Mouse (Mus musculus) heart, postnatal 0 days (tissue): ENCODE data around the gene Olfr1305. TPM values are rescaled to one million over a fixed set of nuclear protein-coding genes. Genes with fewer than 3 reads are reported as not detected.

ENCODE experiments used
- ATAC-seq: fragments of 200-750 bp; cut with Nextera tagmentation; 2 replicates; pipeline ENCODE4 v1.8.0; 2017; ENCODE audit warnings: low read depth, moderate number of reproducible peaks, moderate library complexity; ENCODE audit not compliant: insufficient read depth
- DNase-seq: peaks from one replicate; pipeline ENCODE4 v3.0.0-alpha.2; 2016; ENCODE audit warnings: low spot score
- H3K27ac ChIP-seq: fragments of 300-500 bp; sonication (generic); 2 replicates; pipeline ENCODE4 v1.5.1; 2014; ENCODE audit warnings: low read depth, mild to moderate bottlenecking
- H3K27me3 ChIP-seq: fragments of 300-500 bp; sonication (generic); 2 replicates; pipeline ENCODE4 v1.6.1; 2014; ENCODE audit warnings: low read length, mixed read lengths; ENCODE audit not compliant: control insufficient read depth, insufficient read depth
- H3K36me3 ChIP-seq: fragments of 300-500 bp; sonication (generic); replicated peaks from 2 replicates; pipeline ENCODE4 v1.6.1; 2014; ENCODE audit warnings: low read length, mixed read lengths; ENCODE audit not compliant: control insufficient read depth, insufficient read depth
- H3K4me1 ChIP-seq: fragments of 300-500 bp; sonication (generic); 2 replicates; pipeline ENCODE4 v1.6.1; 2014; ENCODE audit warnings: antibody characterized with exemption; ENCODE audit not compliant: control insufficient read depth, insufficient read depth
- H3K4me2 ChIP-seq: fragments of 300-500 bp; sonication (generic); 2 replicates; pipeline ENCODE4 v1.6.1; 2014; ENCODE audit warnings: low read depth, mild to moderate bottlenecking, low read length, moderate library complexity
- H3K4me3 ChIP-seq: fragments of 300-500 bp; sonication (generic); 2 replicates; pipeline ENCODE4 v1.5.1; 2014; ENCODE audit warnings: low read depth, low read length
- H3K9ac ChIP-seq: fragments of 300-500 bp; sonication (generic); replicated peaks from 2 replicates; pipeline ENCODE4 v1.6.1; 2014; ENCODE audit warnings: low read depth, low read length, mixed read lengths
- H3K9me3 ChIP-seq: fragments of 300-500 bp; sonication (generic); replicated peaks from 2 replicates; pipeline ENCODE4 v1.6.1; 2016; ENCODE audit warnings: low read length; ENCODE audit not compliant: control insufficient read depth
- CTCF ChIP-seq: IDR thresholded peaks from 2 replicates; pipeline ENCODE4 v1.5.1; 2016; ENCODE audit warnings: antibody characterized with exemption, control low read depth, low read depth
- EP300 ChIP-seq: IDR thresholded peaks from 2 replicates; pipeline ENCODE4 v1.6.1; 2016; ENCODE audit warnings: antibody characterized with exemption, low read depth
- WGBS: fragments of 180-500 bp; shearing (Covaris S2); extraction: QIAGEN DNeasy Blood & Tissue Kit; methylation state at CpG from one replicate; pipeline ENCODE4 v1.1.7; 2014; 5-methylcytosine and 5-hydroxymethylcytosine counted together
- polyA plus RNA-seq: library from polyadenylated mRNA; unstranded; fragments of >200 nt; fragmentation: Nextera tagmentation; extraction: Ambion mirVana; gene quantifications from 2 replicates; pipeline ENCODE4 v1.2.1, GENCODE M21; 2015
- total RNA-seq: library from RNA; depleted of rRNA; stranded (reverse); fragments of >200 nt; gene quantifications from 2 replicates; pipeline ENCODE4 v1.2.3, GENCODE M21; 2014; ENCODE audit warnings: low replicate concordance; rRNA removed

Olfr1305 gene
- total RNA-seq (not detected in 2 replicates), polyA plus RNA-seq (not detected in 2 replicates)

DNA sequence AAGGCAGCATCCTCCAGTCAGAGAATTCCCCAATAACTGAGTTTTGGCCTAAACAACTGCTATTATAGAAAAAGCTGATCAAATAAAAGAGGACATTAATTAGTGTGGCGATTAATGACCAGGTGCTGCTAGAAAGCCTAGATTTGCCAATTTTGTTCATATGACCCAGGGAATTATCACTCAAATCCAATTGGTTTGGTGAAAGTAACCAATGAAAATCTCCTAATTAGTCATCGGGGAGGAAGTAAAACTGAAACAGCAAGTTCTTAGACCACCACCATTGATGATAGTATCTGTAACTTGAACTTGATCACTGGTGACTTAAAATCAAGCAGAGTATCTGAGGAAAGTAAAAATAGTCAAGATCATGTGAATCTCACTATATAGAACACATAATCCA is at the start of gene Olfr1305:
TSS of gene Olfr1305 (minus strand) at position 101 of the 400 bp plus-strand sequence.
- Histone ChIP-seq H3K9me3 (no peaks in the 10 kb centered on the region), H3K4me1 (no peaks in the 10 kb centered on the region), H3K27me3 (no peaks in the 10 kb centered on the region), H3K4me3 (no peak within 1 kb of the TSS), H3K27ac (no peak within 1 kb of the TSS), H3K4me2 (no peak within 1 kb of the TSS), H3K36me3 (no peaks in the 10 kb centered on the region), H3K9ac (no peak within 1 kb of the TSS)
- ATAC-seq (no peak), DNase-seq (no peak)
- TF ChIP-seq EP300 (no peak), CTCF (no peak)
- 76% methylated on average over 2 of the region's 2 CpGs for WGBS

DNA sequence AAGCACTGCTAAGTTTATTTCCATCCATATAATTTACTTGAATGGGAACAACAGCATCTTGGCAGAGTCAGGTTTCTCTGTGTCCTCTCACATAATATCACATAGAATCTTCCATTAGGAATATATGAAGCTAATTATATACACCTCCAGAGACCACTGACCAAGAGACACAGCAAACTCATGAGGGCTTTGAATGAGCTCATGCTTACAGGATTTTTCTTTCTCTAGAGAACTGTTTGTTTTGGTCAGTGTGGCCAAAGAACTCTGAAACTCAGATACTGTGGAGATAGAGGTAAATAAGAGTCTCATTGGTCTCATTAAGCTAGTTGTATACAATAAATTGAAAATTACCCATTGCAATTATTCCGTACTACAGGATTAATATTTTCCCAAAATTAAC is 39.2 kb upstream of the Olfr1305 start, which contains the start of gene Olfr1306:
TSS of gene Olfr1306 (minus strand) at position 101 of the 400 bp plus-strand sequence.
- H3K9ac ChIP-seq: no peak within 1 kb of the TSS
- no peaks in the 10 kb centered on the region for H3K4me1 ChIP-seq
- no peaks in the 10 kb centered on the region for H3K36me3 ChIP-seq
- 72% methylated on average over 1 of the region's 1 CpGs for WGBS
- H3K4me3 ChIP-seq: no peak within 1 kb of the TSS
- no peak within 1 kb of the TSS for H3K4me2 ChIP-seq
- H3K9me3 ChIP-seq: 0 out of 2 replicates have a peak, but pooled peaks cover 3% of the 10 kb centered on the region
- no peak for TF ChIP-seq CTCF
- TF ChIP-seq EP300: no peak
- H3K27me3 ChIP-seq: no peaks in the 10 kb centered on the region
- DNase-seq (no peak), ATAC-seq (no peak)
- no peak within 1 kb of the TSS for H3K27ac ChIP-seq

DNA sequence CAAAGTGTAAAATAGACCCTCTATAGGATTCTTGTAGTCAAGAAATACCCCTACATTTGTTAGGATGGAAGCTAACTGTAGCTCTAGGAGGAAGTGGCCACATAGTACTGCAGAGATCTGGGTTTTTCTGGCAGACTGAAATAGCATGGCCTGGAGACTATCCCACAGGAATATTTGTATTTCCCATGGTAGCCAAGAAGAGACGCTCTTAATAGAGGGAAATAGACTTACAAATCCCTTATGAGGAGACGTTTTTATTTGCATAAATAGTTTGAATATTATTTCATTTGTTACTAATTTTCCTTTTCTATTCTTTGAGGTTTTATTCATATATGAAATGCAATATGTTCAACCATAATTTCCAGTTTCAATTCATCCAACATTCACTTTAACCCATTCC is 56.7 kb downstream of the Olfr1305 start, which contains the start of gene Olfr1303:
TSS of gene Olfr1303 (minus strand) at position 101 of the 400 bp plus-strand sequence.
- Histone ChIP-seq H3K27me3 (no peaks in the 10 kb centered on the region), H3K27ac (no peak within 1 kb of the TSS), H3K36me3 (no peaks in the 10 kb centered on the region), H3K4me2 (no peak within 1 kb of the TSS), H3K9me3 (no peaks in the 10 kb centered on the region), H3K4me1 (no peaks in the 10 kb centered on the region), H3K4me3 (no peak within 1 kb of the TSS), H3K9ac (no peak within 1 kb of the TSS)
- 68% methylated on average over 2 of the region's 2 CpGs for WGBS
- DNase-seq (no peak), ATAC-seq (no peak)
- TF ChIP-seq CTCF (no peak), EP300 (no peak)

Other genes with a start within 250 kb of the Olfr1305 start
- gene Olfr1298, start 227.9 kb downstream of the Olfr1305 start, total RNA-seq: not detected in 2 replicates
- gene Olfr1298, start 227.9 kb downstream of the Olfr1305 start, polyA plus RNA-seq: not detected in 2 replicates
- gene Olfr1299, start 215.7 kb downstream of the Olfr1305 start, total RNA-seq: not detected in 2 replicates
- gene Olfr1299, start 215.7 kb downstream of the Olfr1305 start, polyA plus RNA-seq: not detected in 2 replicates
- gene Olfr1301, start 126.1 kb downstream of the Olfr1305 start, total RNA-seq: not detected in 2 replicates
- not detected in 2 replicates for gene Olfr1301, start 126.1 kb downstream of the Olfr1305 start, polyA plus RNA-seq
- not detected in 2 replicates for gene Olfr1302, start 99.7 kb downstream of the Olfr1305 start, total RNA-seq
- not detected in 2 replicates for gene Olfr1302, start 99.7 kb downstream of the Olfr1305 start, polyA plus RNA-seq
- gene Olfr1303, start 56.8 kb downstream of the Olfr1305 start, total RNA-seq: not detected in 2 replicates
- gene Olfr1303, start 56.8 kb downstream of the Olfr1305 start, polyA plus RNA-seq: not detected in 2 replicates
- gene Olfr1306, start 39.1 kb upstream of the Olfr1305 start, total RNA-seq: not detected in 2 replicates
- gene Olfr1306, start 39.1 kb upstream of the Olfr1305 start, polyA plus RNA-seq: not detected in 2 replicates
- gene Olfr1307, start 72.3 kb upstream of the Olfr1305 start, total RNA-seq: not detected in 2 replicates
- not detected in 2 replicates for gene Olfr1307, start 72.3 kb upstream of the Olfr1305 start, polyA plus RNA-seq
- not detected in 2 replicates for gene Olfr1308, start 87.8 kb upstream of the Olfr1305 start, total RNA-seq
- gene Olfr1308, start 87.8 kb upstream of the Olfr1305 start, polyA plus RNA-seq: not detected in 2 replicates
- gene Olfr1309, start 113.1 kb upstream of the Olfr1305 start, total RNA-seq: not detected in 2 replicates
- not detected in 2 replicates for gene Olfr1309, start 113.1 kb upstream of the Olfr1305 start, polyA plus RNA-seq
- not detected in 2 replicates for gene Olfr1310, start 135.6 kb upstream of the Olfr1305 start, total RNA-seq
- not detected in 2 replicates for gene Olfr1310, start 135.6 kb upstream of the Olfr1305 start, polyA plus RNA-seq
- not detected in 2 replicates for gene Olfr1311, start 147.3 kb upstream of the Olfr1305 start, total RNA-seq
- not detected in 2 replicates for gene Olfr1311, start 147.3 kb upstream of the Olfr1305 start, polyA plus RNA-seq
- not detected in 2 replicates for gene Olfr1312, start 173.1 kb upstream of the Olfr1305 start, total RNA-seq
- gene Olfr1312, start 173.1 kb upstream of the Olfr1305 start, polyA plus RNA-seq: not detected in 2 replicates
- not detected in 2 replicates for gene Olfr1313, start 200.7 kb upstream of the Olfr1305 start, total RNA-seq
- not detected in 2 replicates for gene Olfr1313, start 200.7 kb upstream of the Olfr1305 start, polyA plus RNA-seq
- not detected in 2 replicates for gene Olfr1314, start 219.6 kb upstream of the Olfr1305 start, total RNA-seq
- gene Olfr1314, start 219.6 kb upstream of the Olfr1305 start, polyA plus RNA-seq: not detected in 2 replicates
- not detected in 2 replicates for gene Olfr1315-ps1, start 238.3 kb upstream of the Olfr1305 start, total RNA-seq
- not detected in 2 replicates for gene Olfr1315-ps1, start 238.3 kb upstream of the Olfr1305 start, polyA plus RNA-seq